Mouse (Mus musculus) frontal cortex, postnatal 10 days (tissue): ENCODE measurements around the gene Hoxd10.

Experiments
- DNase-seq, 2 experiments: peaks; one replicate each; pipeline ENCODE4 v3.0.0; 2022; ENCODE audit warnings: low spot score in 2 of 2, mixed read lengths in 1 of 2

The Hoxd10 gene

DNA sequence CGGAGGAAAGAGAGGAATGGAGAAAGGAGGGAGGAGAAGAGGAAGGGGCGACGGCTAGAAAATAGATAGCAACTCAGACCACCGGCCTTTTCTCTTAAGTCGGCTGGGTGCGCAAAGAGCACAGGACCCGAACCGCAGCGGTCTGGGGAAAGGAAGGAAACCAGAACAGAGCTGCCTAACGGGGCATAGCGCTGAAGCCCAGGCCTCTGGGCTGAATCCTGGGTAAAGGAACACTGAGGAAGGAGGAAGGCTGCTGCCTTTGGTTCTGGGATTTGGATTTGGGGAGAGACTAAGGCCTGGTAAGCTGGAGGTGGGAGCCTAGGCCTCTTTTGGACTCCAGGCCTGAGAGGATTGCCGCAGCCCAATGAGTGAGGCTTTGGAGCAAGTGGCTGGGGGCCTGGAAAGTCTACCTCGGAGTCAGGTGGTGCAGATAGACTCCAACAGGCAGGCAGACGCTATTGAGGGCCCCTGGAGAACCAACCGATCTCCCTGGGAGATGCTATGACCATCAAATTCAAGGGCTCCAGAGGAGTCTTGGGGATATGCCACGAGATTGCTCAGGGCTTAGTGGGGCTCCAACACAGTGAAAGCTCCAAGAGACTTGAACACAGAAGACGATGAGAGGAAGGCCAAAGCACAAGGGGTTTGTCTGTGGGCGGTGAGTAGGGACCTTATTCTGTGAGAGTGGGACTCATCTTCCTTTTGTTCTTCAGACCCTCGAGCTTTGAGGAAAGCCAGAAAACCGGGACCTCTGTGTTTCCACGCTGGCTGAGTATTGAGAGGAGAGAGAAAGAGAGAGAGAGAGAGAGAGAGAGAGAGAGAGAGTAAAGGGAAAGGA lies 10.9 kb upstream of the Hoxd10 start:
- DNase-seq, result no peak

GRCm38 (mm10) chr2:74681594-74682531 lies 9.9 kb upstream of the Hoxd10 start:
- DNase-seq, result no peak

DNA sequence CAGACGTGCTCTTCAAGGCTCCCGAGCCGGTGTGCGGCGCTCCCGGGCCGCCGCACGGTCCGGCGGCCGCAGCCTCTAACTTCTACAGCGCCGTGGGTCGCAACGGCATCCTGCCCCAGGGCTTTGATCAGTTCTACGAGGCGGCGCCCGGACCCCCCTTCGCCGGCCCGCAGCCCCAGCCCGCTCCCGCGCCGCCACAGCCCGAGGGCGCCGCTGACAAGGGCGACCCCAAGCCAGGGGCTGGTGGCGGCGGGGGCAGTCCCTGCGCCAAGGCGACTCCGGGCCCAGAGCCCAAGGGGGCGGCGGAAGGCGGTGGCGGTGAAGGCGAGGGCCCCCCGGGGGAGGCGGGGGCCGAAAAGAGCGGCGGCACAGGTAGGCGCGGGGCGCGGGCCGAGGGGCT lies 8.9 kb upstream of the Hoxd10 start:
- DNase-seq, result no peak

- no peak for DNase-seq
These were observed 8.2 kb upstream of the Hoxd10 start for GRCm38 (mm10) chr2:74683471-74683951.

DNA sequence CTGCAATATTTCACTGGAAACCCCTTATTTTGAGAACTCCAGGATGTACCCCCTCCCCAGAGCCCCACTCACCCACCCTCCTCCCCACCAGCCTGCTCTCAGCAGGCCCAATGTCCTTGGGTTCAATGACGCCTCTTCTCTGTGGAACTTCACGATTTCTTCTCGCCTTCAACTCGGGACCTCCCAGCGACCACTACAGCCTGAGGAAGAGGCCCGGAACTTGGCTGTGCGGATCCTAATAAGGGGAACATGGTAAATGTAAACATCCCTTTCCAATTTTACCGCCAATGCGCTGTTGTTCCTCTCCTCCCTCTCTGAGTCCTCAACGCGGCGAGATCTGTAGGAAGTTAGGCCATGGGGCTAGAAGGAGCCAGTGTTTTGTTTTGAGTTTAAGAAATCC lies 7.6 kb upstream of the Hoxd10 start:
- no peak for DNase-seq

DNA sequence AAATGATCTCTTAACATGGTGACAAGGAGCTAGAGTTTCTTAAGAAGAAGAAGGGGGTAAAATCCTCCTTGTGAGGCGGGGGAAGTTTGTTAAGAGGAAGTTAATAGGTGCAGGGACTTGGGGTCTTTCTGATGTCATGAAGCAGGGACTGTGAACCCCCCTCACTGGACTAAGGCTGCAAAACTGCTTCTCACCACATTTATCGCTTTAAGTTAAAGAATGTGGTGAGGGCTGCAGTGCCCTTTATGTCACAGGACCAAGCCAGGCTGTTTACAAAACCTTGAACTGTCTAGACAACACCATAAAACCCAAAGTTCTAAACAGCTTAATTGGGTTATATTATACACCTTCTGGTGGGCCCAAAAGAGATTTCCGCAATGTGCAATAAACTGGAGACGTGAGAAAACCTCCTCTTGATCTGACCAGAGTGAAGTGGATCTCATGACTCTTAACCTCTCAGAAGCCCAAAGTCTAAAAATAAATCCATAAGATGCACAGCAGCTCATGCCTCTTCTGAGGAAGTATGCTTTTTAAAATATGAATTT lies 6.6 kb upstream of the Hoxd10 start:
- no peak for DNase-seq

DNA sequence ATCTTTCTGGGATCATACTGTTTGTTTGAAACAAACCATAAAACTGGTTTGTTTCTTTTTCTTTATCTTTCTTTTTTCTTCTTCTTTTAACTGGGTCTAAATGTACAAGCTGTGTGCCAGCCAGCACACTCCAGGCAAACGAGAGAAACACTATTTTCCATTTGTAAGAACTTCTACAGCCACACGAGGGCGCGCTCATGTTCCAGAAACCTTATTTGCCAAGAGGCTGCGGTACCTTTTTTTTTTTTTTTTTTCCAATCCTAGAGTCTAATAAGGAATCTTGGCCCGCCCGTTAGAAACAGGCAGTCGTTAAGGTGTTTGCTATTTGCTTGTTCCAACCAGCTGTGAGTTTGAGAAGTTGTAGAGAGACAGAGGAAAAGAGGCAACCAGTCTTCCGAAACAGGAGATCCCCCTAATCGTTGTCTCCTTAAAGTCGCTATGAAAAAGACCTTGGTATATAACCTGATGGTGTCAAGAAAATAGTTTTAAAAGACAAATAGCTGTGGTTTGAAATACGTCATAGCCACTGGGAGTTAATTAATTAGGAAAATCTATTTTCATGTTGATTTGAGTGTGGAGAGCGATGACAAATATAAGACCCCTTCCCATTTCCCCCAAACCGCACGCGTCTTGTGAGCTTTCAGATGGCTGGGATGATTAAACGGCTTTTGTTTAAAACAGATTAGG lies 5.3 kb upstream of the Hoxd10 start:
- no peak for DNase-seq

DNA sequence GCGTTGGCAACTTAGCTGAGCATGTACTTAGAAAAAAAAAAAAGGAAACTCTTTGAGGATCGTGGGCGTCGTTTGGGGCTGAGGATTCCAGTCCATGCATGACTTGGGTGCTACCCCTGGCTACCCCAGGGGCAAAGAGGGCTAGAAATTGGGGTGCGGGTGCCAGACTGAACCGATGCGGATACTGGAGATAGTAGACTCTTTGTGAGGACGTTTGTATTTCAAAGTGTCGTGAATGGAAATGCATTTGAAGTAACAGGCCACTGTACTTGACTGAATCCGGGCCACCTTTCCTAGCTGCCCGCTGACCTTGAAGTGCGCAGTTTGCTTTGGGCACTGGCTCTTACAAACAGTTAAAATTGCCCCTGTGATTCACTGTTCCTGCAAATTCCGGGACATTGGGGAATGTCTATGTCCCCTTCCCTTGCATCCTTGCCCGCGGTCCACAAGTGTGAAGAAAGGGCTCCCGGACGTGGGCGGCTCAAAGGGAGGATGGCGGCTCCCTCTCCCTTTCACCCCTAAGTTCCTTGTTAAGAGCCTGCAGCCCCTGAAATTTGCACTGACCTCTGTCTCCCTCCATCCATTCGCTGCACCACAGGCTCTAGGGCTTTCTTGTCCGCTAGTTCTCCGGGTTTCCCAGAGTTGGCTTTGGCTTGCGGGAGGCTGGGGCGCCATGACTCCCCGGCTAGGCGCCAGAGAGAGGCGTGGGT lies 4.6 kb upstream of the Hoxd10 start:
- DNase-seq, result no peak

DNA sequence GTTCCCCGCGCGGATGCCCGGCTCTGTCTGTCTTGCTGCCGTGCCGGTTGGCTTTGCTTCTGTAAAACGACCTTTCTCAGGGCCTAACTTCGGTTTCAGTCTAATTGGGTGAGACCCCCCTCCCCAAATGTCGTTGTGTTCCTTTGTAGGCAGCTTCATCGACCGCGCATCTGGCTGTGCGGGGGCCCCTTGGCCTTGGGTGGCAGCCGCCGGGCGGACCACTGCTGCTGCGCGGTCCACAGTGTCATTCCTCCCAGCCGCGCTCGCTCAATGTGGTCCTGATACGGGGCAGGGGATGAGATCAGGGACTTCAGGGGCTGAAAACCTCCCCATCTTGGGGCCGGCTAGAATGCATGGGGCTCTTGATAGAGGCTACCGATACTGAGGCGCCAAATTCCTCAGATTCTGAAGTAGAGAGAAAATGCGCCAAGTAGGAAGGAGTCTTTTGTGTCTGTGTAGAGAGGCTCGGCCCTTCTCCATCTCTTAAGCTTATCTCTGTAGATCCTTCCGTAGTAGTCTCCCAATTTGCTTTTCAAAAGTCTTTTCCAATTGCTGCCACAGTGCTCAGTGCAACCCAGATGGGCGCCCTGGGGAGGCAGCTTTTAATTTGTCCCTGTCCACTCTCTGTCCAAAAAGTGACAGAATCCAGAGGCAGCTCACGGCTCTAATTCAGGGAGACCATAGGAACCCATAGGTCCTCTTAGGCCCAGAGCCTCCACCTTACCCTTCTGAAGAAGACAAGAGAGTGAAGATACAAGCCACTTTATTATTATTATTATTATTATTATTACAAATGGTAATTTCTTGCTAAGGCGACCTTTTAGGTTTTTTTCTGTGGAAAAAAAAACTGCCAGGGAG lies 3.8 kb upstream of the Hoxd10 start:
- DNase-seq, result no peak

DNA sequence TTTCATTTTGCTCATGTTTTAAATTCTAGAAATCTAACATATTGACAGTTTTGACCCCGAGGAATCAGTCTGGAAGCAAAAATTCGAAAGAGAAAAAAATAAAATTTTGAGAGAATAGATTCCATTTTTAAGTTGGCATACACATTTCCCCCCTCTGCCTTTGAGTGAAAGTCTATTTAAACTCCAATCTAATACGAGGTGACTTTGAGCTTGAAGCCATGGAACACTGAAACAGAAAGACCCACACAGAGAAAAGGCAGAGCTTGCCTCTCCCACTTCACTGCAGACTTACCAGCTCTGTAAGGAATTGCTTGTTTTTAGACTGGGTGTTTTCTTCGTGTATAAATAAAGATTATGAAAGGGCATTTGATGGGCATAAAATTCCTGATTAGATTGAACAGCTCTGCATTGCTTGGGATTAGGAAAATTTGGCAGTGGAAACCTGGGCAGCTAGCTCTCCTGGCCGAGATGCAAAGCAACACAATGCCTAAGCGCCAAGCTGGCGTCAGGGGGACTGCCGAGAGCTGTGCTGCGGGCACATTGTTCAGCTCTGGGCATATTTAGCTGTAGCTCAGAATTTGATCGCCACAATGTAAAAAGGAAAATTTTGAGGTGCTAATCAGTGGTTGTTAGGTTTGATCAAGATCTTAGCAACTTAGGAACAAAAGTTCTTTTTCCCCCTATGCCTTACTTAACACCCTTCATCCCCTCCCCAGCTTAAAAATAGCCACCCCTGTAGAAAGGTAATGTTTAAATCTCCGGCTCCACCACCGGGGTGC lies 2.7 kb upstream of the Hoxd10 start:
- DNase-seq, result no peak

- no peak for DNase-seq
These were observed 2.0 kb upstream of the Hoxd10 start for GRCm38 (mm10) chr2:74689574-74690337.

- DNase-seq, result no peak
These were observed 1.4 kb upstream of the Hoxd10 start for GRCm38 (mm10) chr2:74690338-74690716.

DNA sequence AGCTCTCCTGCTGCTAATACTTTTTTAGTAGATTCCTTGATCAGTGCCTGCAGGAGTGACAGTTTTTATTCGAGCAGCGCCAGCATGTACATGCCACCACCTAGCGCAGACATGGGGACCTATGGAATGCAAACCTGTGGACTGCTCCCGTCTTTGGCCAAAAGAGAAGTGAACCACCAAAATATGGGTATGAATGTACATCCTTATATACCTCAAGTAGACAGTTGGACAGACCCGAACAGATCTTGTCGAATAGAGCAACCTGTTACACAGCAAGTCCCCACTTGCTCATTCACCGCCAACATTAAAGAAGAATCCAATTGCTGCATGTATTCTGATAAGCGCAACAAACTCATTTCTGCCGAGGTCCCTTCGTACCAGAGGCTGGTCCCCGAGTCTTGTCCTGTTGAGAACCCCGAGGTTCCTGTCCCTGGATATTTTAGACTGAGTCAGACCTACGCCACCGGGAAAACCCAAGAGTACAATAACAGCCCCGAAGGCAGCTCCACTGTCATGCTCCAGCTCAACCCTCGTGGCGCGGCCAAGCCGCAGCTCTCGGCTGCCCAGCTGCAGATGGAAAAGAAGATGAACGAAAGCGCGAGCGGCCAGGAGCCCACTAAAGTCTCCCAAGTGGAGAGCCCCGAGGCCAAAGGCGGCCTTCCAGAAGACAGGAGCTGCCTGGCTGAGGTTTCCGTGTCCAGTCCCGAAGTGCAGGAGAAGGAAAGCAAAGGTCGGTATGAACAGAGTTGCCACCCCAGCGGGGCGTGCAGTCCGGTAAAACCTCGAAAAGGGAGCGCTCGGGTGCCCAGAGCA lies 477 bp downstream of the Hoxd10 start:
- no peak for DNase-seq

GRCm38 (mm10) chr2:74692808-74693431 lies 1.2 kb downstream of the Hoxd10 start:
- no peak for DNase-seq

DNA sequence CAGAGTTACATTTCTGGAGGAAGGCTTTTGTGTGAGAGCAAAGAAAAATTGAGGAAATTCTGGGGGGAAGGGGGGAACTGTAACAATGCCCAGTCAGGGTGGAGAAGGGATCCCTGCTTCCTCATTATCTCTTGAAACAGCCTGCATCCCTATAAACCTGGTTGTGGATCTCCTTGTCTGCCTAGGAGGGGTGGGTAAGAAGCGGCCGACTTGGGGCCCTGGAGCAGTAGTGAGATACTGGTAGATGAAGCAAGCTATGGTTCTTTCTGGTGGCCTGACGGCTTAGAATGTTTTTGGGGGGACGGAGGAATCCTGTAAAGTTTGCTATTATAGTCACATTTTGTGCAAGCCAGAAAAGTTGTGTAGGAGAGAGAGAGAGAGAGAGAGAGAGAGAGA lies 1.7 kb downstream of the Hoxd10 start:
- no peak for DNase-seq

- DNase-seq, result no peak
These were observed 2.3 kb downstream of the Hoxd10 start for GRCm38 (mm10) chr2:74694066-74694465.

- DNase-seq, result no peak
These were observed 3.7 kb downstream of the Hoxd10 start for GRCm38 (mm10) chr2:74695383-74695782.
